Mouse (Mus musculus) ES-E14 (cell line): ENCODE data around the gene Gm21118. TPM values are rescaled to one million over a fixed set of nuclear protein-coding genes. Genes with fewer than 3 reads are reported as not detected.
"Not testable (repeated sequence)": the region's sequence is repeated elsewhere in the genome, so short reads cannot be mapped to it uniquely, and the experiment has no call there.

ENCODE experiments used
- DNase-seq: peaks from one replicate; pipeline ENCODE4 v3.0.0-alpha.2; 2013; ENCODE audit warnings: low read depth, low spot score
- H3K27ac ChIP-seq: 2 replicates; pipeline ENCODE4 v1.5.1; 2012; ENCODE audit warnings: low read depth, mild to moderate bottlenecking, low read length, moderate library complexity, mixed read lengths; ENCODE audit not compliant: poor library complexity, insufficient read depth, severe bottlenecking
- H3K36me3 ChIP-seq: 2 replicates; pipeline ENCODE4 v1.6.1; 2012; ENCODE audit warnings: mild to moderate bottlenecking, low read length, moderate library complexity, mixed read lengths; ENCODE audit not compliant: control insufficient read depth, poor library complexity, insufficient read depth, severe bottlenecking
- H3K4me1 ChIP-seq, 2 experiments: fragments of 150-350 bp in 1 of 2; sonication (generic) in 1 of 2; 2 replicates each; pipeline ENCODE4 v1.6.1; 2012; ENCODE audit warnings: low read length in 2 of 2, mild to moderate bottlenecking in 1 of 2, mixed read lengths in 1 of 2; ENCODE audit not compliant: control insufficient read depth in 2 of 2, insufficient read depth in 2 of 2, poor library complexity in 1 of 2
- H3K4me3 ChIP-seq, 2 experiments: fragments of 150-350 bp in 1 of 2; sonication (generic) in 1 of 2; 2 replicates each; pipeline ENCODE4 v1.5.1; 2012; ENCODE audit warnings: low read length in 2 of 2, low read depth in 1 of 2, mild to moderate bottlenecking in 1 of 2, mixed read lengths in 1 of 2; ENCODE audit not compliant: insufficient read depth in 1 of 2, poor library complexity in 1 of 2, severe bottlenecking in 1 of 2
- H3K9ac ChIP-seq: 2 replicates; pipeline ENCODE4 v1.6.1; 2012; ENCODE audit warnings: low read depth, mild to moderate bottlenecking, low read length, mixed read lengths; ENCODE audit not compliant: poor library complexity, insufficient read depth, severe bottlenecking
- H3K9me3 ChIP-seq: fragments of 150-350 bp; sonication (generic); 2 replicates; pipeline ENCODE4 v1.6.1; 2012; ENCODE audit warnings: low read depth, mild to moderate bottlenecking, low read length; ENCODE audit not compliant: control insufficient read depth, insufficient read depth
- in situ Hi-C, 2 experiments: fragments of 600-800 bp; cut with MboI; formaldehyde crosslinking; loops; one replicate each; pipeline ENCODE4 v1.15.1; 2025; ENCODE audit warnings: low sequenced_read_pairs in 2 of 2, inconsistent platforms in 1 of 2; ENCODE audit not compliant: unreplicated experiment in 2 of 2
- total RNA-seq: library from RNA; depleted of rRNA; stranded (reverse); fragments of 300-350 nt; gene quantifications from 2 replicates; pipeline ENCODE4 v1.2.3, GENCODE M21; 2012; rRNA removed

Gm21118 gene
- not detected in 2 replicates for total RNA-seq

DNA sequence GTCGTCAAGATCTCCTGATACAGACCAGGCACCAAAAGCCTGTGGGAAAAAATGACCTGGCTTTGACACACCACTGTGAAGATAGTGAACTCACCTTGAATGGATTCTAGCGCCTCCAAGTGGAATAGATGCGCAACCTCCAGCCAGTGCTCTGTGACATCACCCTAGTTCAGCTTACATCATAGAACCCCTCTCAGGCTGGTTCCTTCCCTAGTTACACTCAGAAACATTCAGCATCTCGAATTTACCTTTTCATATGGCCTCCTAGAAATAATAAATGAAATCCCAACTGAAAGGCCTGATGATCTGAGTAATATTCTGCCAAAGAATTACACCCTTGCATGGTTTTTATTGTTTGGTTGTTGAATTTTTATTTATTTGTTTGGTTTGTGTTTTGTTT is at the start of gene Gm21118:
TSS of gene Gm21118 (minus strand) at position 101 of the 400 bp plus-strand sequence.
- in situ Hi-C loops, H3K9ac ChIP-seq, DNase-seq, H3K4me3 ChIP-seq, H3K4me1 ChIP-seq, H3K9me3 ChIP-seq, H3K27ac ChIP-seq, H3K36me3 ChIP-seq: not testable (repeated sequence)

DNA sequence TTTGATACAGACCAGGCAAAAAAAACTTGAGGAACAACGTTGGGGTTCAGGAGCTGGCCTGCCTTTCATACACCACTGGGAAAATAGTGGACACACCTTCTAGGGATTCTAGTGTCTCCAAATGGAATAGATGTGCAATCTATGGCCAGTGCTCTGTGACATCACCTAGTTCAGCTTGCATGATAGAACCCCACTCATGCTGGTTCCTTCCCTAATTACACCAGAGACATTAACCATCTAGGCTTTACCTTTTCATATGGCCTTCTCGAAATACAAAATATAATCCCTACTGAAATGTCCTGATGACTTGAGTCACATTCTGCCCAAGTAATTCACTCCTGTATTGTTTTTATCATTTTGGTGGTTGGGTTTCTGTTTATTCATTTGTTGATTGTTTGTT is 29.7 kb upstream of the Gm21118 start, which contains the start of the genes Gm29423 and Gm29644:
TSS of gene Gm29423 (minus strand) at position 101 of the 400 bp plus-strand sequence.
TSS of gene Gm29644 (minus strand) at position 157 of the 400 bp plus-strand sequence.
- H3K36me3 ChIP-seq, DNase-seq, H3K9ac ChIP-seq, H3K4me1 ChIP-seq, H3K9me3 ChIP-seq, H3K27ac ChIP-seq, in situ Hi-C loops, H3K4me3 ChIP-seq: not testable (repeated sequence)

Other genes with a start within 250 kb of the Gm21118 start
- gene Gm29423, start 29.6 kb upstream of the Gm21118 start, total RNA-seq, result not detected in 2 replicates
- gene Gm29644, start 29.7 kb upstream of the Gm21118 start, total RNA-seq, result not detected in 2 replicates
- gene Gm20888, start 168.2 kb upstream of the Gm21118 start, total RNA-seq, result not detected in 2 replicates